Mouse (Mus musculus): ENCODE data around the gene Shroom4. TPM values are rescaled to one million over a fixed set of nuclear protein-coding genes. Genes with fewer than 3 reads are reported as not detected.

Shroom4 gene
- polyA plus RNA-seq, 1 experiment = 2.1 TPM

DNA sequence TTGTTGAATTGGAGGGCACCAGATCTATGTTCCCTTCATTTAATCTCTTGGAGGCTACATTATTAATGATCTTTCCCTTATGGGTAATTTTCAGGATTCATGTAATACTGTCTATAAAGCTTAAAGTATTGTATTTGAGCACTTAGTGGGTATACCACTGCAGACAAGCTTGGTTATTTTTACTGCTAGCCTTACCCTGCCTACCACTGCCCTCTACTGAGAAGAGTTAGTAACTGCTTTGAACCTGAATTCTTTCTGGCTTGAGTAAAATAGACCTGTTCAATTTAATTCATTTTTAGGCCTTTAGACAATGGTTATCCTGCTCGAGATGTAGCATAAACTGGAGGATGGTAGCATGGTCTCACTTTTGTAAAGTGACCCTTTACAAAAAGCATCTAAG, 75.5 kb downstream of the Shroom4 start:
- WGBS = 14% methylated on average over 1 of the region's 1 CpGs
- Histone ChIP-seq H3K27ac (ENCODE audit: control insufficient read depth, insufficient read depth, low read depth, low read length, poor library complexity) (no peak overlapping the region), H3K4me3 (replicated peaks; ENCODE audit: control insufficient read depth, low read depth, low read length) (no peak overlapping the region), H3K4me1 (ENCODE audit: control insufficient read depth, insufficient read depth, low read length) (no peaks in the 10 kb centered on the region)
- TF ChIP-seq CTCF (IDR thresholded peaks at IDR 0.05; ENCODE audit: control insufficient read depth, insufficient read depth, low read length) (no peak), POLR2A (IDR thresholded peaks at IDR 0.05; ENCODE audit: borderline replicate concordance, control insufficient read depth, low read depth, low read length) (no peak)

- Histone ChIP-seq H3K27ac (ENCODE audit: control insufficient read depth, insufficient read depth, low read depth, low read length, poor library complexity) (no peak overlapping the region), H3K4me3 (replicated peaks; ENCODE audit: control insufficient read depth, low read depth, low read length) (no peak overlapping the region), H3K4me1 (ENCODE audit: control insufficient read depth, insufficient read depth, low read length) (no peaks in the 10 kb centered on the region)
- TF ChIP-seq CTCF (IDR thresholded peaks at IDR 0.05; ENCODE audit: control insufficient read depth, insufficient read depth, low read length) (no peak), POLR2A (IDR thresholded peaks at IDR 0.05; ENCODE audit: borderline replicate concordance, control insufficient read depth, low read depth, low read length) (no peak)
- 78% methylated on average over 4 of the region's 4 CpGs for WGBS
Observed at GRCm38 (mm10) chrX:6482268-6482667, 82.6 kb downstream of the Shroom4 start.

DNA sequence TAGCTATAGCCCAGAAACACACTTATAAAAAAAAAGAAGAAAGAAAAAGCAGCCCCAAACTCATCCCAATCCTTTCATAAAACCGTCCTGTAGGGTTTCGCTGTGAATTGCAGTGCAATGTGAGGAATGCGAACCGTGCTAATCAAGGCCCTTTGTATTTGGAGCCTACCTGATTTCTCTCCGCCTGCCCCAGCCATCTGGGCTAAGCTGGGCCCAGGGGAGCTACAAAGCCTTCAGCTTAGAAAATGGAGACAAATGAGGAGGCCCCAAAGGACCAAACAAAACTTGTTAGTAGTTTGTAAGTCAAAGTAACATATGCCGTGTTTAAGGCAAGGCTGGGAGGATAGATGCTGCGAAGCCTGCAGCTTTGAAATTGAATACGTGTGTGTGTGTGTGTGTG, 84.2 kb downstream of the Shroom4 start:
- H3K4me1 ChIP-seq (ENCODE audit: control insufficient read depth, insufficient read depth, low read length) = no peaks in the 10 kb centered on the region
- WGBS = 85% methylated on average over 8 of the region's 8 CpGs
- TF ChIP-seq POLR2A (IDR thresholded peaks at IDR 0.05; ENCODE audit: borderline replicate concordance, control insufficient read depth, low read depth, low read length) = no peak
- TF ChIP-seq CTCF (IDR thresholded peaks at IDR 0.05; ENCODE audit: control insufficient read depth, insufficient read depth, low read length) = no peak
- H3K27ac ChIP-seq (ENCODE audit: control insufficient read depth, insufficient read depth, low read depth, low read length, poor library complexity) = no peak overlapping the region
- no peak overlapping the region for H3K4me3 ChIP-seq (replicated peaks; ENCODE audit: control insufficient read depth, low read depth, low read length)

GRCm38 (mm10) chrX:6490433-6490832, 90.8 kb downstream of the Shroom4 start:
- TF ChIP-seq POLR2A (IDR thresholded peaks at IDR 0.05; ENCODE audit: borderline replicate concordance, control insufficient read depth, low read depth, low read length) (no peak), CTCF (IDR thresholded peaks at IDR 0.05; ENCODE audit: control insufficient read depth, insufficient read depth, low read length) (no peak)
- 65% methylated on average over 4 of the region's 4 CpGs for WGBS
- Histone ChIP-seq H3K27ac (ENCODE audit: control insufficient read depth, insufficient read depth, low read depth, low read length, poor library complexity) (no peak overlapping the region), H3K4me1 (ENCODE audit: control insufficient read depth, insufficient read depth, low read length) (no peaks in the 10 kb centered on the region), H3K4me3 (replicated peaks; ENCODE audit: control insufficient read depth, low read depth, low read length) (no peak overlapping the region)

GRCm38 (mm10) chrX:6495456-6495855, 95.8 kb downstream of the Shroom4 start:
- no peak overlapping the region for H3K4me3 ChIP-seq (replicated peaks; ENCODE audit: control insufficient read depth, low read depth, low read length)
- H3K4me1 ChIP-seq (ENCODE audit: control insufficient read depth, insufficient read depth, low read length) = no peaks in the 10 kb centered on the region
- TF ChIP-seq CTCF (IDR thresholded peaks at IDR 0.05; ENCODE audit: control insufficient read depth, insufficient read depth, low read length) = no peak
- TF ChIP-seq POLR2A (IDR thresholded peaks at IDR 0.05; ENCODE audit: borderline replicate concordance, control insufficient read depth, low read depth, low read length) = no peak
- H3K27ac ChIP-seq (ENCODE audit: control insufficient read depth, insufficient read depth, low read depth, low read length, poor library complexity) = no peak overlapping the region

DNA sequence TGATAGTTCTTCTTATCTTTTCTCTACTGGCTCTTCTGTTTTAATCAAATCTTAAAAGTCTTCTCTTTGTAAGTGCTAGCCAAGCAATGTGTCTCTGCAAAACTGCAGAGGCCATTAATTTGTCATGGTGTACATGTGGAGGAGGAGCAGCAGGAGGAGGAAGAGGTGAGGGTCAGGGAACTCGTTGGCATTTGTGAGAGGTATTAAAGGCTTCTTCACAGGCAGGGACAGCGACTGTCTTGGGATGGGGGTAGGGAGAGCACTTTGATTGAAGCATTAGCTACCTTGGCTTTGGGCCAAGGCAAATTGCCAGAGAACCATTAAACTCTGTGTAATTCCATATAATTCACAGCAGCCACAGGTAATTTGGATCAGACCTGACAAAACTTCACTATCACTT, 96.7 kb downstream of the Shroom4 start:
- 41% methylated on average over 2 of the region's 2 CpGs for WGBS
- H3K4me3 ChIP-seq (replicated peaks; ENCODE audit: control insufficient read depth, low read depth, low read length) = no peak overlapping the region

DNA sequence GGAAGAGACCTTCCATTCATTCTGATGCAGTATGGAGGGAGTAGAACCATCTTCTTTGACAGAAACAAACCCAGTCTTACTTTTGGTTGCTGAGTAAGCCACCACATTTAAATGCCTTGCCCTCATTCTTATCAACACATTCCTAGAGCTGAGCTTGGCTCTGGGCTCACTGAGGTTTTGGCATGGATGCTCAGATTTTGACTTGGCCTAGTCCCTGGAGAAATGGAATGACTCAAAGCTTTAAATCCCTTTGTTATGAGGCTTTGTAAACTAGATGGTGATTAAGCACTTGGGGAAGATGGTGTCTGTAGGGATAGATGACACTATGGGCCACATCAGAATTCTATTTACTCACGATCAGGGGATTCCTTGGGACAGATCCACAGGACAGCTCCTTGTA, 102.2 kb downstream of the Shroom4 start:
- no peak for TF ChIP-seq CTCF (IDR thresholded peaks at IDR 0.05; ENCODE audit: control insufficient read depth, insufficient read depth, low read length)
- TF ChIP-seq POLR2A (IDR thresholded peaks at IDR 0.05; ENCODE audit: borderline replicate concordance, control insufficient read depth, low read depth, low read length) = no peak
- WGBS = 70% methylated on average over 1 of the region's 1 CpGs
- no peak overlapping the region for H3K4me3 ChIP-seq (replicated peaks; ENCODE audit: control insufficient read depth, low read depth, low read length)
- H3K27ac ChIP-seq (ENCODE audit: control insufficient read depth, insufficient read depth, low read depth, low read length, poor library complexity) = no peak overlapping the region
- H3K4me1 ChIP-seq (ENCODE audit: control insufficient read depth, insufficient read depth, low read length) = no peaks in the 10 kb centered on the region

More for the DNA sequence above, 96.7 kb downstream of the Shroom4 start:
- H3K4me1 ChIP-seq (ENCODE audit: control insufficient read depth, insufficient read depth, low read length) = no peaks in the 10 kb centered on the region
- H3K27ac ChIP-seq (ENCODE audit: control insufficient read depth, insufficient read depth, low read depth, low read length, poor library complexity) = no peak overlapping the region
- TF ChIP-seq CTCF (IDR thresholded peaks at IDR 0.05; ENCODE audit: control insufficient read depth, insufficient read depth, low read length) (no peak), POLR2A (IDR thresholded peaks at IDR 0.05; ENCODE audit: borderline replicate concordance, control insufficient read depth, low read depth, low read length) (no peak)

DNA sequence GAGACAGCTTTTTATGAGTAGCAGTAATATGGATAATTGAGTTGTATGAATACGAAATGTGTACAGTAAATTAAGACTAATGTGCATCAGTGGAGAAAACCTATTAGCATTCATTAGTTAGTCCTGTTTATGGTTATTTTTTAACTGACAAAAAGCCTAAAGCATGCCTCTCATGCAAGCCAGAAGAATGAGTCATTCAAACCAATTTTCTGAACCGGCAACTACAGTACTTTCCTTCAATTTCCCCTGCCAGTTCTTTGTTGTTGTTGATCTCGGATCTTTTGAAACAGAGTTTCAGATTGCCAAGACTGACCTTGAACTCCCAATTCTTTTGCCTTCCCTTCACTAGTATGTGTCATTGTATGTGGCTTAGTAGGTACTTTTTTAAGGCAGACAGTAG, 117.6 kb downstream of the Shroom4 start:
- Histone ChIP-seq H3K4me1 (ENCODE audit: control insufficient read depth, insufficient read depth, low read length) (no peaks in the 10 kb centered on the region), H3K4me3 (replicated peaks; ENCODE audit: control insufficient read depth, low read depth, low read length) (no peak overlapping the region), H3K27ac (ENCODE audit: control insufficient read depth, insufficient read depth, low read depth, low read length, poor library complexity) (no peak overlapping the region)
- no peak for TF ChIP-seq POLR2A (IDR thresholded peaks at IDR 0.05; ENCODE audit: borderline replicate concordance, control insufficient read depth, low read depth, low read length)
- no peak for TF ChIP-seq CTCF (IDR thresholded peaks at IDR 0.05; ENCODE audit: control insufficient read depth, insufficient read depth, low read length)
- WGBS = 83% methylated on average over 3 of the region's 3 CpGs

GRCm38 (mm10) chrX:6518421-6518820, 118.8 kb downstream of the Shroom4 start:
- 72% methylated on average over 2 of the region's 2 CpGs for WGBS
- H3K4me1 ChIP-seq (ENCODE audit: control insufficient read depth, insufficient read depth, low read length) = no peaks in the 10 kb centered on the region
- TF ChIP-seq POLR2A (IDR thresholded peaks at IDR 0.05; ENCODE audit: borderline replicate concordance, control insufficient read depth, low read depth, low read length) (no peak), CTCF (IDR thresholded peaks at IDR 0.05; ENCODE audit: control insufficient read depth, insufficient read depth, low read length) (no peak)
- H3K4me3 ChIP-seq (replicated peaks; ENCODE audit: control insufficient read depth, low read depth, low read length) = no peak overlapping the region
- no peak overlapping the region for H3K27ac ChIP-seq (ENCODE audit: control insufficient read depth, insufficient read depth, low read depth, low read length, poor library complexity)

All from bone marrow, adult 2 months (tissue).